Mouse (Mus musculus) kidney, postnatal 0 days (tissue): Measurements from ENCODE around the gene Hhat. TPM values are rescaled to one million over a fixed set of nuclear protein-coding genes. Genes with fewer than 3 reads are reported as not detected.
A peak's percentile ranks its signal among the peaks of the same experiment; 100 is the strongest.

Experiments used
- ATAC-seq: fragments of 200-750 bp; cut with Nextera tagmentation; replicated peaks from 2 replicates; pipeline ENCODE4 v1.8.0; 2017; ENCODE audit warnings: low read depth, moderate number of reproducible peaks, moderate TSS enrichment, moderate library complexity; ENCODE audit not compliant: low FRiP score
- DNase-seq: peaks from one replicate; pipeline ENCODE4 v3.0.0-alpha.2; 2016; ENCODE audit warnings: low spot score
- H3K27ac ChIP-seq: fragments of 300-500 bp; sonication (generic); 2 replicates; pipeline ENCODE4 v1.5.1; 2014; ENCODE audit warnings: mild to moderate bottlenecking
- H3K27me3 ChIP-seq: fragments of 300-500 bp; sonication (generic); 2 replicates; pipeline ENCODE4 v1.6.1; 2014; ENCODE audit warnings: low read length, mixed read lengths; ENCODE audit not compliant: insufficient read depth
- H3K36me3 ChIP-seq: fragments of 300-500 bp; sonication (generic); 2 replicates; pipeline ENCODE4 v1.6.1; 2014; ENCODE audit warnings: low read length, mixed read lengths; ENCODE audit not compliant: insufficient read depth
- H3K4me1 ChIP-seq: fragments of 300-500 bp; sonication (generic); replicated peaks from 2 replicates; pipeline ENCODE4 v1.6.1; 2014; ENCODE audit warnings: antibody characterized with exemption, low read length, mixed read lengths; ENCODE audit not compliant: insufficient read depth
- H3K4me2 ChIP-seq: fragments of 300-500 bp; sonication (generic); 2 replicates; pipeline ENCODE4 v1.6.1; 2014; ENCODE audit warnings: mild to moderate bottlenecking, low read length, moderate library complexity, mixed read lengths
- H3K4me3 ChIP-seq: fragments of 300-500 bp; sonication (generic); replicated peaks from 2 replicates; pipeline ENCODE4 v1.5.1; 2014; ENCODE audit warnings: low read depth, low read length
- H3K9ac ChIP-seq: fragments of 300-500 bp; sonication (generic); 2 replicates; pipeline ENCODE4 v1.6.1; 2014; ENCODE audit warnings: low read depth, low read length
- H3K9me3 ChIP-seq: fragments of 300-500 bp; sonication (generic); replicated peaks from 2 replicates; pipeline ENCODE4 v1.6.1; 2016; ENCODE audit warnings: low read length, inconsistent platforms, mixed read lengths
- CTCF ChIP-seq: IDR thresholded peaks from 2 replicates; pipeline ENCODE4 v1.5.1; 2016; ENCODE audit warnings: antibody characterized with exemption, low read depth, mild to moderate bottlenecking, moderate library complexity
- WGBS: fragments of 180-500 bp; shearing (Covaris S2); extraction: QIAGEN DNeasy Blood & Tissue Kit; methylation state at CpG from one replicate; pipeline ENCODE4 v1.1.7; 2014; 5-methylcytosine and 5-hydroxymethylcytosine counted together
- polyA plus RNA-seq: library from polyadenylated mRNA; unstranded; fragments of >200 nt; fragmentation: Nextera tagmentation; extraction: Ambion mirVana; gene quantifications from 2 replicates; pipeline ENCODE4 v1.2.1, GENCODE M21; 2015

Hhat gene
- polyA plus RNA-seq, 1 experiment from 2014 or later, result 13.5 TPM

DNA sequence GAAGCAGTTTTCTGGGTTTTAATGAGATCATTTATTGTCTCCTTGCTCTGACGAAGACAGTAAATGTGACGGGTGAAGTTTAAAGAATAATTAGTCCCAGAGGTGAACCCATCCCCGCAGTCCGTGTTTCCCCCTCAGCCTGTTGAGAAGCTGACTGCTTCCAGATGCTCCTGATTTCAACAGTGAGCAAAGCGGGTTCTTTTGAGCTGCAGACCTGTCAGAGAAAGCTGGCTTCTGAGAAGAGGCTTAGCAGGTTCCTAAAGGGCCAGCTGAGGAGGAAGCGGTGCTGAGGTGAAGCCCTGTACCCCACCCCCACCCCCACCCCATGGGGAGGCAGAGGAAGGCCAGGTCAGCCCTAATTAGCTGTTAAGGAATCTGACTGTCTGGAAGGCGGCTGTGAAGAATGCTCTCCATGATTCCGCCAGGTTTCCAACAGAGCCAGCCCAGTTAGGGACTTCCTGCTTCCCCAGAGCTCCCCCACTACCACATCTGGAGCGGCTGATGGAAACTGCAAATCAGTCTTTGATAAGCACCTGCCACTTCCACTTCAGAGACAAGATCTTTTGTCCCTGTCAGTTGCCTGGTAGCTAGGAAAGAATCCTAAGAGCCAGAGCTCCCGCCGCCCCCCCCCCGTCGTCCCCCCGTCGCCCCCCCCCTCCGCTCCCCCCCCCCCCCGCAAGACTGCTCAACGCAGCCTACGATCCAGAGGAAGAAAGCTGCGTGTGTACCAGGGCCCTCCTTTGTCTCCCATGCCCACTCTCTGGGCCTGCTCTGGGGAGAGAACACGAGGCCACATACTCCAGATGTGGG is 25.4 kb upstream of the Hhat start:
- DNase-seq, result peak; percentile 64
- no peak for TF ChIP-seq CTCF
- Histone ChIP-seq H3K9me3 (no peaks in the 10 kb centered on the region), H3K27me3 (no peaks in the 10 kb centered on the region), H3K36me3 (no peaks in the 10 kb centered on the region), H3K4me2 (peak overlapping the region; percentile 16), H3K27ac (peak overlapping the region; percentile 19), H3K4me1 (peaks cover 18% of the 10 kb centered on the region), H3K4me3 (no peak overlapping the region), H3K9ac (0 out of 2 replicates have a peak overlapping the region, but pooled peaks have one; percentile 1)
- WGBS, result 18% methylated on average over 12 of the region's 21 CpGs
- no peak for ATAC-seq

- no peak for TF ChIP-seq CTCF
Observed at GRCm38 (mm10) chr1:192794957-192795745, 24.1 kb upstream of the Hhat start.

GRCm38 (mm10) chr1:192791897-192792361 is 20.9 kb upstream of the Hhat start:
- Histone ChIP-seq H3K36me3 (no peaks in the 10 kb centered on the region), H3K9me3 (no peaks in the 10 kb centered on the region), H3K27me3 (no peaks in the 10 kb centered on the region), H3K4me3 (no peak overlapping the region), H3K4me1 (peaks cover 4% of the 10 kb centered on the region; the same call in 1 of the 2 replicates), H3K27ac (peak overlapping the region; percentile 32; the same call in 1 of the 2 replicates), H3K9ac (no peak overlapping the region), H3K4me2 (no peak overlapping the region)
- DNase-seq (peak; percentile 68), ATAC-seq (no peak)
- no peak for TF ChIP-seq CTCF
- WGBS, result 6% methylated on average over 7 of the region's 7 CpGs

More at GRCm38 (mm10) chr1:192794957-192795745, 24.1 kb upstream of the Hhat start:
- peaks cover 16% of the 10 kb centered on the region for H3K4me1 ChIP-seq
- H3K4me3 ChIP-seq, result no peak overlapping the region
- H3K9ac ChIP-seq, result no peak overlapping the region
- ATAC-seq (peak; percentile 26; the same call in 1 of the 2 replicates), DNase-seq (no peak)
- WGBS, result 70% methylated on average over 9 of the region's 9 CpGs
- no peaks in the 10 kb centered on the region for H3K27me3 ChIP-seq
- H3K36me3 ChIP-seq, result no peaks in the 10 kb centered on the region
- no peak overlapping the region for H3K27ac ChIP-seq
- no peaks in the 10 kb centered on the region for H3K9me3 ChIP-seq
- H3K4me2 ChIP-seq, result no peak overlapping the region

- 85% methylated on average over 4 of the region's 4 CpGs for WGBS
- ATAC-seq, result no peak
- DNase-seq, result no peak
Observed at GRCm38 (mm10) chr1:192790442-192790841, 19.4 kb upstream of the Hhat start.

GRCm38 (mm10) chr1:192789828-192790227 is 18.8 kb upstream of the Hhat start:
- peak overlapping the region; percentile 83; the same call in 1 of the 2 replicates for H3K27ac ChIP-seq
- no peak overlapping the region for H3K4me3 ChIP-seq
- H3K9ac ChIP-seq, result no peak overlapping the region
- no peak for TF ChIP-seq CTCF
- peak; percentile 64 for DNase-seq
- ATAC-seq, result no peak
- H3K4me2 ChIP-seq, result no peak overlapping the region
- H3K27me3 ChIP-seq, result no peaks in the 10 kb centered on the region
- H3K4me1 ChIP-seq, result 0 out of 2 replicates have a peak, but pooled peaks cover 4% of the 10 kb centered on the region
- no peaks in the 10 kb centered on the region for H3K36me3 ChIP-seq
- H3K9me3 ChIP-seq, result no peaks in the 10 kb centered on the region
- 61% methylated on average over 11 of the region's 11 CpGs for WGBS

More at GRCm38 (mm10) chr1:192790442-192790841, 19.4 kb upstream of the Hhat start:
- Histone ChIP-seq H3K9me3 (no peaks in the 10 kb centered on the region), H3K4me1 (0 out of 2 replicates have a peak, but pooled peaks cover 4% of the 10 kb centered on the region), H3K27me3 (no peaks in the 10 kb centered on the region), H3K36me3 (no peaks in the 10 kb centered on the region), H3K4me2 (no peak overlapping the region), H3K9ac (no peak overlapping the region), H3K4me3 (no peak overlapping the region), H3K27ac (no peak overlapping the region)
- peak; percentile 53 for TF ChIP-seq CTCF

- WGBS, result 58% methylated on average over 10 of the region's 10 CpGs
- Histone ChIP-seq H3K4me2 (no peak overlapping the region), H3K4me3 (no peak overlapping the region), H3K36me3 (no peaks in the 10 kb centered on the region), H3K9ac (no peak overlapping the region), H3K9me3 (no peaks in the 10 kb centered on the region), H3K27ac (peak overlapping the region; percentile 83), H3K4me1 (0 out of 2 replicates have a peak, but pooled peaks cover 4% of the 10 kb centered on the region), H3K27me3 (no peaks in the 10 kb centered on the region)
- no peak for TF ChIP-seq CTCF
- peak; percentile 79 for DNase-seq
- ATAC-seq, result no peak; the same call in 1 of the 2 replicates
Observed at GRCm38 (mm10) chr1:192789111-192789522, 18.1 kb upstream of the Hhat start.
